Mouse (Mus musculus) forebrain, embryonic 16.5 days (tissue): ENCODE results near the gene Farsa. TPM values are rescaled to one million over a fixed set of nuclear protein-coding genes. Genes with fewer than 3 reads are reported as not detected.

Experiments
- ATAC-seq: fragments of 200-750 bp; cut with Nextera tagmentation; 2 replicates; pipeline ENCODE4 v1.8.0; 2017; ENCODE audit warnings: mild to moderate bottlenecking, moderate library complexity
- H3K27ac ChIP-seq: fragments of 300-500 bp; sonication (generic); 2 replicates; pipeline ENCODE4 v1.5.1; 2014; ENCODE audit warnings: low read length, control low read depth
- H3K27me3 ChIP-seq: fragments of 300-500 bp; sonication (generic); replicated peaks from 2 replicates; pipeline ENCODE4 v1.6.1; 2014; ENCODE audit warnings: low read length; ENCODE audit not compliant: control insufficient read depth, insufficient read depth
- H3K36me3 ChIP-seq: fragments of 300-500 bp; sonication (generic); 2 replicates; pipeline ENCODE4 v1.6.1; 2014; ENCODE audit not compliant: control insufficient read depth, insufficient read depth
- H3K4me1 ChIP-seq: fragments of 300-500 bp; sonication (generic); replicated peaks from 2 replicates; pipeline ENCODE4 v1.6.1; 2014; ENCODE audit warnings: low read length; ENCODE audit not compliant: control insufficient read depth, insufficient read depth
- H3K4me2 ChIP-seq: fragments of 300-500 bp; sonication (generic); 2 replicates; pipeline ENCODE4 v1.6.1; 2014; ENCODE audit warnings: mild to moderate bottlenecking, low read length, control low read depth
- H3K4me3 ChIP-seq: fragments of 300-500 bp; sonication (generic); replicated peaks from 2 replicates; pipeline ENCODE4 v1.5.1; 2014; ENCODE audit warnings: mild to moderate bottlenecking, low read length, control low read depth
- H3K9ac ChIP-seq: fragments of 300-500 bp; sonication (generic); replicated peaks from 2 replicates; pipeline ENCODE4 v1.6.1; 2014; ENCODE audit warnings: low read depth, low read length, control low read depth
- H3K9me3 ChIP-seq: fragments of 300-500 bp; sonication (generic); 2 replicates; pipeline ENCODE4 v1.6.1; 2016; ENCODE audit warnings: low read length; ENCODE audit not compliant: control insufficient read depth
- WGBS: fragments of 180-500 bp; shearing (Covaris S2); extraction: QIAGEN DNeasy Blood & Tissue Kit; methylation state at CpG from one replicate; pipeline ENCODE4 v1.1.7; 2014; 5-methylcytosine and 5-hydroxymethylcytosine counted together
- polyA plus RNA-seq: library from polyadenylated mRNA; unstranded; fragments of >200 nt; fragmentation: Nextera tagmentation; extraction: Ambion mirVana; gene quantifications from 2 replicates; pipeline ENCODE4 v1.2.1, GENCODE M21; 2015

Farsa gene
- polyA plus RNA-seq, 1 experiment from 2014 or later: 126 TPM

GRCm38 (mm10) chr8:84892993-84893708, 36.4 kb downstream of the Farsa start:
- peak overlapping the region; percentile 96 for H3K4me2 ChIP-seq
- 0 out of 2 replicates have a peak, but pooled peaks cover 2% of the 10 kb centered on the region for H3K36me3 ChIP-seq
- WGBS: 13% methylated on average over 31 of the region's 31 CpGs
- H3K27me3 ChIP-seq: no peaks in the 10 kb centered on the region
- peaks cover 11% of the 10 kb centered on the region for H3K4me1 ChIP-seq
- peak overlapping the region; percentile 85 for H3K9ac ChIP-seq
- no peak overlapping the region for H3K27ac ChIP-seq
- ATAC-seq: no peak
- no peaks in the 10 kb centered on the region for H3K9me3 ChIP-seq
- H3K4me3 ChIP-seq: peak overlapping the region; percentile 86

- H3K36me3 ChIP-seq: no peaks in the 10 kb centered on the region
- peak; percentile 100 for ATAC-seq
- H3K4me3 ChIP-seq: peak within 1 kb of the TSS; percentile 86
- H3K4me2 ChIP-seq: peak within 1 kb of the TSS; percentile 96
- WGBS: 0% methylated on average over 11 of the region's 11 CpGs
- peaks cover 11% of the 10 kb centered on the region for H3K4me1 ChIP-seq
- peak within 1 kb of the TSS; percentile 85 for H3K9ac ChIP-seq
- H3K27me3 ChIP-seq: no peaks in the 10 kb centered on the region
- H3K27ac ChIP-seq: no peak within 1 kb of the TSS
- no peaks in the 10 kb centered on the region for H3K9me3 ChIP-seq
Observed at GRCm38 (mm10) chr8:84893709-84894134, 36.9 kb downstream of the Farsa start, which contains the start of gene Gcdh. Gcdh (minus strand) TSS chr8:84893921.

- no peak for ATAC-seq
- 82% methylated on average over 5 of the region's 5 CpGs for WGBS
- Histone ChIP-seq H3K4me1 (peaks cover 11% of the 10 kb centered on the region), H3K9me3 (no peaks in the 10 kb centered on the region), H3K36me3 (no peaks in the 10 kb centered on the region), H3K9ac (no peak overlapping the region), H3K27ac (no peak overlapping the region), H3K4me3 (no peak overlapping the region), H3K27me3 (no peaks in the 10 kb centered on the region), H3K4me2 (no peak overlapping the region)
Observed at GRCm38 (mm10) chr8:84895963-84896362, 39.2 kb downstream of the Farsa start.

GRCm38 (mm10) chr8:84901071-84901470, 44.3 kb downstream of the Farsa start:
- 68% methylated on average over 4 of the region's 4 CpGs for WGBS
- H3K27ac ChIP-seq: no peak overlapping the region
- no peak overlapping the region for H3K9ac ChIP-seq
- peaks cover 10% of the 10 kb centered on the region for H3K4me1 ChIP-seq
- H3K4me3 ChIP-seq: no peak overlapping the region
- H3K4me2 ChIP-seq: no peak overlapping the region
- ATAC-seq: no peak
- H3K36me3 ChIP-seq: no peaks in the 10 kb centered on the region
- H3K9me3 ChIP-seq: no peaks in the 10 kb centered on the region
- no peaks in the 10 kb centered on the region for H3K27me3 ChIP-seq

- Histone ChIP-seq H3K27ac (no peak within 1 kb of the TSS), H3K4me2 (peak within 1 kb of the TSS; percentile 91), H3K9me3 (no peaks in the 10 kb centered on the region), H3K27me3 (no peaks in the 10 kb centered on the region), H3K4me1 (peaks cover 10% of the 10 kb centered on the region), H3K9ac (peak within 1 kb of the TSS; percentile 58), H3K4me3 (peak within 1 kb of the TSS; percentile 54), H3K36me3 (no peaks in the 10 kb centered on the region)
- WGBS: 78% methylated on average over 3 of the region's 3 CpGs
- no peak for ATAC-seq
Observed at GRCm38 (mm10) chr8:84901752-84902151, 45.0 kb downstream of the Farsa start, which contains the start of gene Klf1. Klf1 (plus strand) TSS chr8:84901928.

GRCm38 (mm10) chr8:84902367-84902919, 45.7 kb downstream of the Farsa start:
- H3K4me2 ChIP-seq: peak overlapping the region; percentile 91
- H3K4me1 ChIP-seq: peaks cover 10% of the 10 kb centered on the region
- no peaks in the 10 kb centered on the region for H3K27me3 ChIP-seq
- peak; percentile 10; the same call in 1 of the 2 replicates for ATAC-seq
- H3K9ac ChIP-seq: peak overlapping the region; percentile 58
- H3K9me3 ChIP-seq: no peaks in the 10 kb centered on the region
- no peaks in the 10 kb centered on the region for H3K36me3 ChIP-seq
- WGBS: 2% methylated on average over 24 of the region's 24 CpGs
- peak overlapping the region; percentile 54 for H3K4me3 ChIP-seq
- no peak overlapping the region for H3K27ac ChIP-seq

GRCm38 (mm10) chr8:84902920-84903661, 46.3 kb downstream of the Farsa start:
- Histone ChIP-seq H3K9ac (peak overlapping the region; percentile 58), H3K4me1 (peaks cover 11% of the 10 kb centered on the region), H3K4me2 (peak overlapping the region; percentile 91), H3K4me3 (peak overlapping the region; percentile 54), H3K36me3 (no peaks in the 10 kb centered on the region), H3K27me3 (no peaks in the 10 kb centered on the region), H3K27ac (no peak overlapping the region), H3K9me3 (no peaks in the 10 kb centered on the region)
- WGBS: under 1% methylated on average over 66 of the region's 68 CpGs
- peak; percentile 90 for ATAC-seq

- H3K4me2 ChIP-seq: no peak overlapping the region
- peaks cover 20% of the 10 kb centered on the region for H3K4me1 ChIP-seq
- H3K36me3 ChIP-seq: no peaks in the 10 kb centered on the region
- H3K27me3 ChIP-seq: no peaks in the 10 kb centered on the region
- H3K27ac ChIP-seq: no peak overlapping the region
- H3K4me3 ChIP-seq: no peak overlapping the region
- WGBS: 89% methylated on average over 7 of the region's 7 CpGs
- no peak for ATAC-seq
- no peaks in the 10 kb centered on the region for H3K9me3 ChIP-seq
- no peak overlapping the region for H3K9ac ChIP-seq
Observed at GRCm38 (mm10) chr8:84904351-84904750, 47.6 kb downstream of the Farsa start.

- no peak for ATAC-seq
- Histone ChIP-seq H3K4me3 (no peak overlapping the region), H3K4me1 (peaks cover 20% of the 10 kb centered on the region), H3K27ac (no peak overlapping the region), H3K27me3 (no peaks in the 10 kb centered on the region), H3K4me2 (no peak overlapping the region), H3K9me3 (no peaks in the 10 kb centered on the region), H3K9ac (no peak overlapping the region), H3K36me3 (peaks cover 5% of the 10 kb centered on the region)
- 97% methylated on average over 9 of the region's 9 CpGs for WGBS
Observed at GRCm38 (mm10) chr8:84907037-84907436, 50.2 kb downstream of the Farsa start.
